Mouse (Mus musculus): Measurements from ENCODE around the gene Mkln1. TPM values are rescaled to one million over a fixed set of nuclear protein-coding genes. Genes with fewer than 3 reads are reported as not detected.
"Not testable (repeated sequence)": the region's sequence is repeated elsewhere in the genome, so short reads cannot be mapped to it uniquely, and the experiment has no call there.

The Mkln1 gene
- polyA plus RNA-seq, 1 experiment: 40.7 TPM

GRCm38 (mm10) chr6:31549361-31550051, 151.0 kb downstream of the Mkln1 start:
- no peaks in the 10 kb centered on the region for H3K27me3 ChIP-seq (ENCODE audit: control insufficient read depth, insufficient read depth, low read length)
- no peaks in the 10 kb centered on the region for H3K36me3 ChIP-seq (ENCODE audit: control insufficient read depth, insufficient read depth, low read length)
- no peak for TF ChIP-seq CTCF (IDR thresholded peaks at IDR 0.05; ENCODE audit: control insufficient read depth, insufficient read depth, insufficient replicate concordance, low read depth, low read length)
- TF ChIP-seq POLR2A (IDR thresholded peaks at IDR 0.05; ENCODE audit: control insufficient read depth, low read depth, low read length): no peak
- H3K4me3 ChIP-seq (ENCODE audit: control insufficient read depth, low read depth, low read length): no peak overlapping the region
- no peak overlapping the region for H3K27ac ChIP-seq (ENCODE audit: control insufficient read depth, insufficient read depth, low read depth, low read length)
- no peaks in the 10 kb centered on the region; the same call in none of the 2 replicates for H3K4me1 ChIP-seq (ENCODE audit: control insufficient read depth, insufficient read depth, low read length)

DNA sequence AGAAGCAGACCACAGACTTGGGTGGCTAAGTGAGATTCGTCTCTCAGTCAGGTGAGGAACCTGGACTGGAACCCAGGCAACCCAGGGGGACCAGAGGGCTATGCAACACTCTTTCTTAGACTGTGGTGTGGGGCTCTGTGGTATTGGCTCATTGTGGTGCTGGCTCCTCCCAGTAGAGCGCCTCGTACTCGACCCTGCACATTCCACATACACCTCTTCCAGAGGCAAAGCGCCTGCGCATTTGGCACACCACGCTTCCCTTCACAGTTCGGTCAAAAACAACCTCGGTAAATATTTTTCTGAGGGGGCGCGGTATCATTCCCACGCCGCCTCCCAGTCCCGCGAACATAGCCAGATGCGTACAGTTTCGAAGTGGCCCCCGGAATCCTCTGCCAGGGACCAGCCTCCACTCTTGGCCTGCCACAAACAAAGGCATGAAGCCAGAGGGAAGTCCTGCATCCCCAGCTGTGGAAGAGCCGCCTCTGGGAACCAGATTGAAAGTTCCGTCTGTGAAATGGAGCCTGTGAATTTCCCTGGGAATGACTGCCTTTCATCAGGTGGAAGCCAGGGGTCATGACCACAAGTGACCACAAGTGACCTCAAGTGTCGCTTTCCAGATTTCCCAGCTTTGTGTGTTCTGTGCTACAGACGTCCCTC, 152.5 kb downstream of the Mkln1 start:
- Histone ChIP-seq H3K36me3 (ENCODE audit: control insufficient read depth, insufficient read depth, low read length) (no peaks in the 10 kb centered on the region), H3K4me3 (ENCODE audit: control insufficient read depth, low read depth, low read length) (no peak overlapping the region), H3K27ac (ENCODE audit: control insufficient read depth, insufficient read depth, low read depth, low read length) (no peak overlapping the region), H3K27me3 (ENCODE audit: control insufficient read depth, insufficient read depth, low read length) (no peaks in the 10 kb centered on the region), H3K4me1 (ENCODE audit: control insufficient read depth, insufficient read depth, low read length) (no peaks in the 10 kb centered on the region; the same call in none of the 2 replicates)
- TF ChIP-seq CTCF (IDR thresholded peaks at IDR 0.05; ENCODE audit: control insufficient read depth, insufficient read depth, insufficient replicate concordance, low read depth, low read length): no peak
- no peak for TF ChIP-seq POLR2A (IDR thresholded peaks at IDR 0.05; ENCODE audit: control insufficient read depth, low read depth, low read length)

- Histone ChIP-seq H3K4me1 (ENCODE audit: control insufficient read depth, insufficient read depth, low read length) (peaks cover 12% of the 10 kb centered on the region), H3K36me3 (ENCODE audit: control insufficient read depth, insufficient read depth, low read length) (no peaks in the 10 kb centered on the region), H3K27ac (ENCODE audit: control insufficient read depth, insufficient read depth, low read depth, low read length) (no peak overlapping the region), H3K4me3 (ENCODE audit: control insufficient read depth, low read depth, low read length) (no peak overlapping the region), H3K27me3 (ENCODE audit: control insufficient read depth, insufficient read depth, low read length) (no peaks in the 10 kb centered on the region)
- no peak for TF ChIP-seq POLR2A (IDR thresholded peaks at IDR 0.05; ENCODE audit: control insufficient read depth, low read depth, low read length)
- TF ChIP-seq CTCF (IDR thresholded peaks at IDR 0.05; ENCODE audit: control insufficient read depth, insufficient read depth, insufficient replicate concordance, low read depth, low read length): no peak
These were observed 158.0 kb downstream of the Mkln1 start for GRCm38 (mm10) chr6:31556460-31557100.

DNA sequence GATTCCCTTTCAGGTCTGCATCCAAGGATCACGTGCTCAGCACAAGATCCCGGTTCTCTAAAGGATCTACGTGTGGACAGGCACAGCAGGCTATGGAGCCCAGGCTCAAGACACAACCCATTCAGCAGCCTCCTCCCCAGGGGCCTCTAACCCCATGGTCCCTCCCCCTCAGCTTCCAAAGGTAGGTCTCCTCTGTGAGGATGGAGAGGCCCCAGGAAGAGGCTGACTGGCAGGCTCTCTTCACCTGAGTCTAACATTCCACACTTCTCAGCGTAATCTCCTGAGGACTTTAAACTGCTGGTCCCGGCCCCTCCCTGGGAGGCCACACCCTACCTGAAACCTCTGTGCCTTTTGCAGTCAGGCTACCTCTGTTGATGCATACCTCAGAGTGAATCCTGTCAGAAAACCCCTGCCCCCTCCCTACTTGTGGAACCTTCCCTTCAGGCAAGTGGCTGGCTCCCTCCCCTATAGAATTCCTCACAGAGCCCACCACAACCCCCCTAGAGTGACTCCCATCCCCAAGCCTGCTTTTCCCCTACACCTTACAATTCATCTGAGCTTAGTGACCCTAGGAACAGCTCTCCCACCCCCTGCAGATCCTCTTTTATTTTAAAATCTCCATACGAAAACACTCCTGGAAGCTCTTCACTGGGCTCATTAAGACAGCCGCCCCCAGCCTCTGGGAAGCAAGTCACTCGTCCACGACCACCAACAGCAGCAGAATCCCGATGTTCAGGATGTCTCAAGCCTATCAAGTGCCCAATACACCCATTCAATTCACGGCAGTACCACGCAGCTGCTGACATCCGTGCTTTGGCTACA, 161.8 kb downstream of the Mkln1 start:
- Histone ChIP-seq H3K27ac (ENCODE audit: control insufficient read depth, insufficient read depth, low read depth, low read length) (no peak overlapping the region), H3K4me3 (ENCODE audit: control insufficient read depth, low read depth, low read length) (no peak overlapping the region), H3K36me3 (ENCODE audit: control insufficient read depth, insufficient read depth, low read length) (no peaks in the 10 kb centered on the region), H3K4me1 (ENCODE audit: control insufficient read depth, insufficient read depth, low read length) (peaks cover 18% of the 10 kb centered on the region), H3K27me3 (ENCODE audit: control insufficient read depth, insufficient read depth, low read length) (no peaks in the 10 kb centered on the region; the same call in 1 of the 2 replicates)
- no peak for TF ChIP-seq CTCF (IDR thresholded peaks at IDR 0.05; ENCODE audit: control insufficient read depth, insufficient read depth, insufficient replicate concordance, low read depth, low read length)
- no peak for TF ChIP-seq POLR2A (IDR thresholded peaks at IDR 0.05; ENCODE audit: control insufficient read depth, low read depth, low read length)

- H3K4me1 ChIP-seq (ENCODE audit: control insufficient read depth, insufficient read depth, low read length): peaks cover 18% of the 10 kb centered on the region
- H3K27ac ChIP-seq (ENCODE audit: control insufficient read depth, insufficient read depth, low read depth, low read length); H3K36me3 ChIP-seq (ENCODE audit: control insufficient read depth, insufficient read depth, low read length); H3K4me3 ChIP-seq (ENCODE audit: control insufficient read depth, low read depth, low read length); H3K27me3 ChIP-seq (ENCODE audit: control insufficient read depth, insufficient read depth, low read length): not testable (repeated sequence)
These were observed 163.4 kb downstream of the Mkln1 start for GRCm38 (mm10) chr6:31561948-31562347.

- no peak overlapping the region for H3K27ac ChIP-seq (ENCODE audit: control insufficient read depth, insufficient read depth, low read depth, low read length)
- H3K4me1 ChIP-seq (ENCODE audit: control insufficient read depth, insufficient read depth, low read length): peaks cover 18% of the 10 kb centered on the region
- H3K27me3 ChIP-seq (ENCODE audit: control insufficient read depth, insufficient read depth, low read length): no peaks in the 10 kb centered on the region; the same call in 1 of the 2 replicates
- H3K36me3 ChIP-seq (ENCODE audit: control insufficient read depth, insufficient read depth, low read length): no peaks in the 10 kb centered on the region
- H3K4me3 ChIP-seq (ENCODE audit: control insufficient read depth, low read depth, low read length): peak overlapping the region; percentile 75; the same call in 1 of the 2 replicates
- no peak for TF ChIP-seq CTCF (IDR thresholded peaks at IDR 0.05; ENCODE audit: control insufficient read depth, insufficient read depth, insufficient replicate concordance, low read depth, low read length)
- TF ChIP-seq POLR2A (IDR thresholded peaks at IDR 0.05; ENCODE audit: control insufficient read depth, low read depth, low read length): no peak
These were observed 164.0 kb downstream of the Mkln1 start for GRCm38 (mm10) chr6:31562371-31563080.

All from testis, adult 2 months (tissue).